Mouse (Mus musculus) gastrocnemius, adult 2 months (tissue): ENCODE data around the gene Ccl28. TPM values are rescaled to one million over a fixed set of nuclear protein-coding genes. Genes with fewer than 3 reads are reported as not detected.
A peak's percentile ranks its signal among the peaks of the same experiment; 100 is the strongest.
"Not testable (repeated sequence)": the region's sequence is repeated elsewhere in the genome, so short reads cannot be mapped to it uniquely, and the experiment has no call there.

Source experiments
- DNase-seq: peaks from one replicate; pipeline ENCODE4 v3.0.0; 2022
- H3K27ac ChIP-seq: fragments of 200-600 bp; 2 replicates; pipeline ENCODE4 v1.8.1; 2022; ENCODE audit warnings: mild to moderate bottlenecking
- H3K4me3 ChIP-seq: fragments of 200-600 bp; 2 replicates; pipeline ENCODE4 v1.8.1; 2022; ENCODE audit warnings: mild to moderate bottlenecking, moderate library complexity
- CTCF ChIP-seq: fragments of 200-600 bp; IDR thresholded peaks from 2 replicates; pipeline ENCODE4 v1.8.1; 2022; ENCODE audit warnings: antibody characterized with exemption, mild to moderate bottlenecking, moderate library complexity
- intact Hi-C: fragments of 180-260 bp; cut with DNase I; formaldehyde crosslinking; loops from one replicate; pipeline ENCODE4 v1.15.1; 2025
- total RNA-seq, 2 experiments: library from RNA; stranded (reverse); gene quantifications; 2 replicates each; pipeline ENCODE4 v1.2.3; 2021

Ccl28 gene
- total RNA-seq, 2 experiments from 2014 or later, result 0.61 to 1.9 TPM

GRCm38 (mm10) chr13:119656846-119657416 lies 33.3 kb downstream of the Ccl28 start:
- H3K27ac ChIP-seq, result no peak overlapping the region
- no peak overlapping the region for H3K4me3 ChIP-seq
- intact Hi-C loops, result no loop called here
- DNase-seq, result no peak
- no peak for TF ChIP-seq CTCF

GRCm38 (mm10) chr13:119661420-119661819 lies 37.8 kb downstream of the Ccl28 start:
- peak; percentile 47 for TF ChIP-seq CTCF
- intact Hi-C loops, H3K4me3 ChIP-seq, H3K27ac ChIP-seq: not testable (repeated sequence)
- peak; percentile 36 for DNase-seq

- H3K27ac ChIP-seq, result no peak overlapping the region
- intact Hi-C loops, result no loop called here
- DNase-seq, result no peak
- H3K4me3 ChIP-seq, result no peak overlapping the region
- TF ChIP-seq CTCF, result no peak
Measured at GRCm38 (mm10) chr13:119678794-119679193, 55.2 kb downstream of the Ccl28 start.

DNA sequence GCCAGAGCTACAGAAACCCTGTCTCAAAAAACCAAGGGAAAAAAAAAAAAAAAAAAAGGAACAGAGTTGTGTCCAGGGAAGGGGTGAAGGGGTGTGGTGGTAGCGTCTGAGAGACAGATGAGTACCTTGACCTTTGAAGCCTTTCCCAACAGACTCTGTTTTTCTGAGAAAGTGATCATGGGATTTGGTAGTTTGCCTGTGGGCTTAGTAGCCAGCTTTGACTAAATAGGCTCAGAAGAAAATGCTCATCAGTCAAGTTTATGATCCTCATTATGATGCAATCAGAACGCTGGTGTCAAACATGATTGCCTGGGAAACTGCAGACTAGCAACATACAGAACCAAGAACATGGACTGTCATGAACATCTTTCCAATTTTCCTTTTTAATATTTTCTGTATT lies 56.1 kb downstream of the Ccl28 start:
- Histone ChIP-seq H3K4me3 (no peak overlapping the region), H3K27ac (no peak overlapping the region)
- no peak for TF ChIP-seq CTCF
- DNase-seq, result no peak
- intact Hi-C loops, result no loop called here

DNA sequence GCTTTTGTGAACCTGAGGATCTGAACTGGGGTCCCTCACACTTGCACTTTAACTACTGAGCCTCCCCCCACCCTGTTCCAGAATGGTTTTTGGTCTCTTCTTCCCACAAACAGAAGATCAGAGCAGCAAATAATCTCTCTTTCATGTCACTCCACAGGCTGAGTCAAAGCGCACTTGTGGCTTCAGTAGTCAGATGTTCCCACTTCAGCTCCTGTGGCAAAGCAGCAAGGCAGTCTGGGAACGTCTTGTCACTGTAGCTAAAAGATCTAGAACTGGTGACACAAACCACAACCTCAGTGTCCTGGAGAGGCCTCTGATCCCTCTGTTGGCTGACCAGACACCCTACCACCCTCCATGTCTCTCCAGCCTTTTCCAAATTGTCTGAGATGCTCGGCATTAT lies 57.5 kb downstream of the Ccl28 start:
- intact Hi-C loops, result no loop called here
- no peak for DNase-seq
- Histone ChIP-seq H3K27ac (no peak overlapping the region), H3K4me3 (no peak overlapping the region)
- no peak for TF ChIP-seq CTCF

- intact Hi-C loops, result loop anchor here (5.0 kb wide), 1 partner anchor 47 kb away; no protein-coding TSS in a partner anchor
- H3K4me3 ChIP-seq, result no peak overlapping the region
- no peak for DNase-seq
- TF ChIP-seq CTCF, result no peak
- H3K27ac ChIP-seq, result no peak overlapping the region
Measured at GRCm38 (mm10) chr13:119684416-119685177, 61.0 kb downstream of the Ccl28 start.

GRCm38 (mm10) chr13:119689709-119690038 lies 66.1 kb downstream of the Ccl28 start:
- no peak for TF ChIP-seq CTCF
- peak overlapping the region; percentile 77 for H3K27ac ChIP-seq
- DNase-seq, result no peak
- peak overlapping the region; percentile 97 for H3K4me3 ChIP-seq
- intact Hi-C loops, result loop anchor here (2.0 to 5.0 kb wide), 2 partner anchors 52 to 101 kb away; partner anchors contain the start of gene Zfp131

DNA sequence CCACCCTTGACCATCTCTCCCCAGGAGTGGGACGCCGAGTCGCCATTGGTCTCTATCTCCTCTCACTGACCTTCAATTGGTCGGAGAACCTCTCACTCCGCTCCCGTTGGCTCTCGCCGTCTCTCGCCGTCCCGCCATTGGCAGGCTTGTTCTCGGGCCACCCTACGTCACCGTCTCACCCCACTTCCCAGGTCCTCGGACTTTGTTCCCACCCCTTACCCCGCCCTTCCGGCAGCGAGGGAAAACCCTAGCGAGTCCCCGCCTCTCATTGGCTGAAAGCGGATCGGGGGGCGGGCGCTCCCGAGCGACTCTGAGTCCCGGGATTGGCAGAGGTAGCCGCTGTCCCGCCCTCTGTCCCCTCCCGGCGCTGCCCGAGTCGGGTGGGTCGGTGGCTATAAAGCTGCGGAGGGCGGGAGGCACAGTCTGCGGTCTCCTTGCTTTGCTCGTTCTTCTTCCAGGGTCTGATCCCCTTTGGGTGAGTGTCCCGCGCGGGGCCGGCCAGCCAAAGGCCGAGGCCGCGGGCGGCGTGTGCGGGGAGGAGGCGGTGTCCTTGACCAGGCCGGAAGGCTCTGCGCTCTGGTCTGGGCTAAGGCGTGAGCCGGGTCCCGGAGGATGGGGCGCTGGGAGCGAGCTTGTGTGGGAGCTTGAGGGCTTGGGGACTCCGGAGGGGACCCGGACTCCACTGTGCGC lies 66.6 kb downstream of the Ccl28 start, which contains the start of gene Hmgcs1:
TSS of gene Hmgcs1 (plus strand) at position 341 of the 690 bp plus-strand sequence.
- Histone ChIP-seq H3K4me3 (peak within 1 kb of the TSS; percentile 97), H3K27ac (peak within 1 kb of the TSS; percentile 94)
- intact Hi-C loops, result loop anchor here (2.0 kb wide), 1 partner anchor 101 kb away; the partner anchor contains the start of gene Zfp131
- peak; percentile 99 for DNase-seq
- TF ChIP-seq CTCF, result no peak

GRCm38 (mm10) chr13:119690876-119691620 lies 67.4 kb downstream of the Ccl28 start:
- H3K27ac ChIP-seq, result peak overlapping the region; percentile 94
- no peak for DNase-seq
- peak overlapping the region; percentile 97 for H3K4me3 ChIP-seq
- intact Hi-C loops, result loop anchor here (2.0 kb wide), 1 partner anchor 100 kb away; the partner anchor contains the start of gene Zfp131
- no peak for TF ChIP-seq CTCF

DNA sequence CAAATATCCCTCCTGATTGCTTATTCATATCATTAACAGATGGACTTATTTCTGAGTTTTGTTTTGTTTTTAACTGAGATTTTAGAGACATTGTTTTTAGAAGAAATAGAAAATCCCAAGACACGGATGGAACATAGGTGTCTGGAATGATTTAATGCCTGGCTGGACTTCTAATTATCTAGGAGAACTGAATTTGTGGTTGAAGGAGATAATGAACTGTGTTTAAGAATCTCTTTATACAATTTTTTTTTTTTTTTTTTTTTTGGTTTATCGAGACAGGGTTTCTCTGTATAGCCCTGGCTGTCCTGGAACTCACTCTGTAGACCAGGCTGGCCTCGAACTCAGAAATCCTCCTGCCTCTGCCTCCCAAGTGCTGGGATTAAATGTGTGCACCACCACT lies 68.3 kb downstream of the Ccl28 start:
- not testable (repeated sequence) for DNase-seq, H3K27ac ChIP-seq
- intact Hi-C loops, result loop anchor here (2.0 kb wide), 1 partner anchor 99 kb away; the partner anchor contains the start of gene Zfp131
- peak overlapping the region; percentile 97 for H3K4me3 ChIP-seq

GRCm38 (mm10) chr13:119695676-119696075 lies 72.1 kb downstream of the Ccl28 start:
- H3K4me3 ChIP-seq, result no peak overlapping the region
- intact Hi-C loops, result no loop called here
- no peak for DNase-seq
- no peak overlapping the region for H3K27ac ChIP-seq
- TF ChIP-seq CTCF, result no peak

GRCm38 (mm10) chr13:119696496-119696895 lies 72.9 kb downstream of the Ccl28 start:
- DNase-seq, result no peak
- no peak for TF ChIP-seq CTCF
- intact Hi-C loops, result no loop called here
- H3K27ac ChIP-seq, result no peak overlapping the region
- H3K4me3 ChIP-seq, result no peak overlapping the region

DNA sequence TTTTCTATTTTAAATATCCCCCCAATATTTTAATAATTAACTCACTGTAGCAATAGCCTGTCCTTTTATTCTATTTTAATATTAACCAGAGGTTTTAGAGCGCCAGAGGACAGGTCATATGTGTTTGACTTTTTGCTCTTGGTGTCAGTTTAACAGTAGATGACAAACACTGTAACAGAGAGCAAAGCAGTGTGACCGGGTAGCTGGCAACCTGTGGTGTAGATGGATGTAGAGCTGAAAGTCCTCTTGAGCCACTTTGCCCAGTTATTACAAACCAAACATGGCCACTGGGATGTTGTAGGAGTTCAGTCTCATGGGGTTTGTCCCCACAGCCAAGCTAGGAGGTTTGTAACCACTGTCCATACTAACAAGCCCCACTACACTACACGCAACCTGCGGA lies 74.8 kb downstream of the Ccl28 start:
- intact Hi-C loops, result no loop called here
- no peak for DNase-seq
- Histone ChIP-seq H3K27ac (no peak overlapping the region), H3K4me3 (no peak overlapping the region)
- no peak for TF ChIP-seq CTCF

Other genes starting within 250 kb of the Ccl28 start
- gene Paip1, start 195.2 kb upstream of the Ccl28 start, total RNA-seq, result 100 to 1,000 TPM in 1 of 2 experiments, 10 to 100 TPM in 1; 94.1 to 107 TPM
- gene 4833420G17Rik, start 161.1 kb upstream of the Ccl28 start, total RNA-seq, result 1 to 10 TPM; 5.7 TPM
- gene Tmem267, start 135.8 kb upstream of the Ccl28 start, total RNA-seq, result 10 to 100 TPM; 18.5 to 19.7 TPM
- under 1 TPM; 0.36 to 0.47 TPM for gene 3110070M22Rik, start 135.4 kb upstream of the Ccl28 start, total RNA-seq
- 10 to 100 TPM; 23.6 to 31.9 TPM for gene Hmgcs1, start 66.6 kb downstream of the Ccl28 start, total RNA-seq
- gene Nim1k, start 132.1 kb downstream of the Ccl28 start, total RNA-seq, result 1 to 10 TPM in 1 of 2 experiments, under 1 TPM in 1; 0.82 to 1.6 TPM
- 10 to 100 TPM; 22.2 to 24.1 TPM for gene Zfp131, start 167.1 kb downstream of the Ccl28 start, total RNA-seq
- not detected for gene AF067063, start 206.4 kb downstream of the Ccl28 start, total RNA-seq
- gene D13Ertd608e, start 212.2 kb downstream of the Ccl28 start, total RNA-seq, result not detected